Mouse (Mus musculus) myocyte (in vitro differentiated cells): Measurements from ENCODE around the gene Dmd. TPM values are rescaled to one million over a fixed set of nuclear protein-coding genes. Genes with fewer than 3 reads are reported as not detected.

Experiments used
- H3K27me3 ChIP-seq: one replicate; pipeline ENCODE4 v1.6.1; 2011; ENCODE audit not compliant: control insufficient read depth, insufficient read depth, insufficient read length
- H3K36me3 ChIP-seq: one replicate; pipeline ENCODE4 v1.6.1; 2011; ENCODE audit not compliant: control insufficient read depth, insufficient read depth
- H3K4me2 ChIP-seq: one replicate; pipeline ENCODE4 v1.6.1; 2011; ENCODE audit warnings: low read depth, control low read depth
- H3K4me3 ChIP-seq: one replicate; pipeline ENCODE4 v1.5.1; 2011; ENCODE audit warnings: mild to moderate bottlenecking, control low read depth, moderate library complexity
- H3K79me2 ChIP-seq: one replicate; pipeline ENCODE4 v1.6.1; 2011; ENCODE audit not compliant: control insufficient read depth, insufficient read depth
- H3ac ChIP-seq: one replicate; pipeline ENCODE4 v1.6.1; 2011; ENCODE audit not compliant: control insufficient read depth, insufficient read length
- CEBPB ChIP-seq: IDR thresholded peaks from 2 replicates; pipeline ENCODE4 v1.6.1; 2011; ENCODE audit warnings: mild to moderate bottlenecking, moderate library complexity; ENCODE audit not compliant: poor library complexity, insufficient read depth, severe bottlenecking
- E2F4 ChIP-seq: IDR thresholded peaks from one replicate; pipeline ENCODE4 v1.6.1; 2011; ENCODE audit warnings: mild to moderate bottlenecking, control low read depth, moderate library complexity; ENCODE audit not compliant: insufficient read depth
- MAX ChIP-seq: IDR thresholded peaks from one replicate; pipeline ENCODE4 v1.6.1; 2011; ENCODE audit warnings: low read depth, mild to moderate bottlenecking, control low read depth
- MYOD1 ChIP-seq, 3 experiments: IDR thresholded peaks; one replicate each; pipeline ENCODE4 v1.6.1; 2011; ENCODE audit warnings: control low read depth in 2 of 3, low read depth in 2 of 3, mild to moderate bottlenecking in 2 of 3, moderate library complexity in 1 of 3; ENCODE audit not compliant: insufficient read length in 2 of 3, control insufficient read depth in 1 of 3
- MYOG ChIP-seq, 3 experiments: IDR thresholded peaks; one replicate each; pipeline ENCODE4 v1.6.1; 2011; ENCODE audit warnings: control low read depth in 2 of 3, low read depth in 2 of 3, mild to moderate bottlenecking in 2 of 3; ENCODE audit not compliant: insufficient read length in 2 of 3, control insufficient read depth in 1 of 3, insufficient read depth in 1 of 3
- POLR2A ChIP-seq: IDR thresholded peaks from one replicate; pipeline ENCODE4 v1.6.1; 2011; ENCODE audit warnings: low read depth, mild to moderate bottlenecking, control low read depth, moderate library complexity; ENCODE audit not compliant: insufficient read length
- POLR2AphosphoS2 ChIP-seq: IDR thresholded peaks from one replicate; pipeline ENCODE4 v1.6.1; 2011; ENCODE audit warnings: low read depth, control low read depth; ENCODE audit not compliant: insufficient read length
- REST ChIP-seq: IDR thresholded peaks from one replicate; pipeline ENCODE4 v1.6.1; 2011; ENCODE audit warnings: mild to moderate bottlenecking, control low read depth, moderate library complexity; ENCODE audit not compliant: insufficient read depth, insufficient read length
- SRF ChIP-seq: IDR thresholded peaks from one replicate; pipeline ENCODE4 v1.6.1; 2011; ENCODE audit warnings: low read depth; ENCODE audit not compliant: control insufficient read depth, insufficient read length
- TCF12 ChIP-seq: IDR thresholded peaks from one replicate; pipeline ENCODE4 v1.6.1; 2011; ENCODE audit warnings: mild to moderate bottlenecking, control low read depth; ENCODE audit not compliant: poor library complexity, insufficient read depth, severe bottlenecking
- TCF3 ChIP-seq: IDR thresholded peaks from one replicate; pipeline ENCODE4 v1.6.1; 2011; ENCODE audit warnings: low read depth, control low read depth; ENCODE audit not compliant: insufficient read length
- USF1 ChIP-seq: IDR thresholded peaks from one replicate; pipeline ENCODE4 v1.6.1; 2011; ENCODE audit warnings: low read depth, mild to moderate bottlenecking, control low read depth, moderate library complexity
- polyA plus RNA-seq: library from polyadenylated mRNA; unstranded; fragments of >200 nt; fragmentation: generic; extraction: Trizol; gene quantifications from one replicate; pipeline ENCODE4 v1.2.1, GENCODE M21; 2012; ENCODE audit warnings: missing spikeins

Gene Dmd
- polyA plus RNA-seq, 1 experiment, result 0.18 TPM

DNA sequence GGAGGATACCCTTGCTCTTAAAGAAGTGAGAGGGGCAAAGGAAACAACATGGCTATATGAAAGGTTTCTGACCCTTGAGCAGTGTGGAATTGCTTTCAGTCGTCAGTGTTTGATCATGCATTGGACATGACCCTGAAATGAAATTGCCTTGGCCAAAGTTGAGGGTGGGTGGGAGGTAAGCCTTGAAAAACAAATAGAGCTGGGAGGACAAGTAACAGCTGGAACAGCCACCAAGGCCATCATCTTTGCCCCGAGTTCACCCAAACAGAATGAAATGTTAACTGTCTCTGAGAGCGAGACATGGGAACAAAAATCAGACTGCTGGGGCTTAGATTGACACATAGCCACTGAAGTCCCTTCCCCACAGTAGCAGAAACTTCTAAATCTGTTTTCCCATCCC is 2100.9 kb downstream of the Dmd start:
- no peaks in the 10 kb centered on the region for H3K79me2 ChIP-seq
- no peaks in the 10 kb centered on the region for H3K27me3 ChIP-seq
- no peak overlapping the region for H3K4me2 ChIP-seq
- no peak for TF ChIP-seq USF1
- no peak overlapping the region for H3ac ChIP-seq
- no peak overlapping the region for H3K4me3 ChIP-seq
- H3K36me3 ChIP-seq, result no peaks in the 10 kb centered on the region

GRCm38 (mm10) chrX:85073602-85074001 is 2124.9 kb downstream of the Dmd start:
- no peak for TF ChIP-seq TCF3
- no peak for TF ChIP-seq SRF
- no peak for TF ChIP-seq POLR2A
- no peak for TF ChIP-seq POLR2AphosphoS2
- TF ChIP-seq REST, result no peak
- TF ChIP-seq E2F4, result no peak
- no peaks in the 10 kb centered on the region for H3K79me2 ChIP-seq
- no peak overlapping the region for H3K4me2 ChIP-seq
- H3ac ChIP-seq, result no peak overlapping the region
- H3K36me3 ChIP-seq, result no peaks in the 10 kb centered on the region
- no peaks in the 10 kb centered on the region for H3K27me3 ChIP-seq
- no peak overlapping the region for H3K4me3 ChIP-seq

DNA sequence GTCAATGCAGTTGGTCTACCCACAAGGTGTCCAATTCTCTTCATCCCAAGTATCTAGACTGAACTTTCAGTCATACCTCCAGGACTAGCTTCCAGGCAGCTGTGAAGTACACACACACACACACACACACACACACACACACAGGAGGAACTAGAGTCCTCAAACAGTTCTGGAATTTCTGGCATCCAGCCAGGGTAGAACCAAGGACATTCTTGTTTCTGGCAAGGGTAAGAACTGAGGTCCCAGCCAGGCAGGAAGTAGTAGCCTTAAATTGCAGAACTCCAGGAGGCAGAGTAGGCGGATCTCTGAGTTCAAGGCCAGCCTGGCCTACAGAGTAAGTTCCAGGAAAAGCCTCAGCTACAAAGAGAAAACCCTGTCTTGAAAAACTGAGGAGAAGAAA is 2128.2 kb downstream of the Dmd start:
- no peak overlapping the region for H3K4me2 ChIP-seq
- TF ChIP-seq TCF12, result no peak
- TF ChIP-seq REST, result no peak
- no peak for TF ChIP-seq SRF

DNA sequence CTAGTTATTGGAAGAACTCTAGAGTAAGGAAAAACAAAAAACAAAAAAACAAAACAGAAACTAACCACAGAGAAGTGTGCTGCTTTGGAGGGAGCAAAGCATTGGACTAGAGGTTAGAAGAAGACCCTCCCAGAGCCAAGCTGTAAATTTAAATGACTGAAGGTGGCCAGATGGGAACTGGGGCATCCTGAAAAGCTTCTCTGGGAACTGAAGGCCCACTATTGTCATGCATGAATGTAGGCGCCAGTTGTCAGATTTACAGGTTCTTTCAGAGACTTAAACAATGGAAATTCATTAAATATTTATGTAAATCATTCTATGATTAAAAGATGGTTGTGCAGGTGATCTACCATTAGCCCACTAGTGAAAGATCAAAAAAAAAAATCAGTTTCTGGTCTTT is 2128.9 kb downstream of the Dmd start:
- Histone ChIP-seq H3K79me2 (no peaks in the 10 kb centered on the region), H3K27me3 (no peaks in the 10 kb centered on the region), H3K4me2 (no peak overlapping the region), H3K4me3 (no peak overlapping the region), H3K36me3 (no peaks in the 10 kb centered on the region), H3ac (no peak overlapping the region)
- TF ChIP-seq POLR2AphosphoS2, result no peak
- TF ChIP-seq USF1, result no peak
- TF ChIP-seq REST, result no peak
- TF ChIP-seq MAX, result no peak
- no peak for TF ChIP-seq E2F4
- TF ChIP-seq MYOG (IDR thresholded peaks at IDR 0.05; ENCODE audit: control insufficient read depth in 1 of 3, insufficient read depth in 1 of 3, insufficient read length in 2 of 3, low read depth in 2 of 3), result no peak
- TF ChIP-seq TCF3, result no peak
- no peak for TF ChIP-seq POLR2A
- TF ChIP-seq MYOD1 (IDR thresholded peaks at IDR 0.05; ENCODE audit: control insufficient read depth in 1 of 3, insufficient read length in 2 of 3, low read depth in 2 of 3), result no peak
- no peak for TF ChIP-seq SRF
- TF ChIP-seq CEBPB, result no peak
- no peak for TF ChIP-seq TCF12

More for the DNA sequence above, 2128.2 kb downstream of the Dmd start:
- Histone ChIP-seq H3K4me3 (no peak overlapping the region), H3K79me2 (no peaks in the 10 kb centered on the region), H3K36me3 (no peaks in the 10 kb centered on the region), H3ac (no peak overlapping the region), H3K27me3 (no peaks in the 10 kb centered on the region)

GRCm38 (mm10) chrX:85079174-85079573 is 2130.5 kb downstream of the Dmd start:
- Histone ChIP-seq H3K4me3 (no peak overlapping the region), H3K4me2 (no peak overlapping the region), H3K36me3 (no peaks in the 10 kb centered on the region), H3ac (no peak overlapping the region), H3K79me2 (no peaks in the 10 kb centered on the region), H3K27me3 (no peaks in the 10 kb centered on the region)
- TF ChIP-seq MYOD1 (IDR thresholded peaks at IDR 0.05; ENCODE audit: control insufficient read depth in 1 of 3, insufficient read length in 2 of 3, low read depth in 2 of 3) (no peak), CEBPB (no peak), TCF3 (no peak), REST (no peak), USF1 (no peak), MAX (no peak), POLR2AphosphoS2 (no peak), POLR2A (no peak), E2F4 (no peak), SRF (no peak), MYOG (IDR thresholded peaks at IDR 0.05; ENCODE audit: control insufficient read depth in 1 of 3, insufficient read depth in 1 of 3, insufficient read length in 2 of 3, low read depth in 2 of 3) (no peak), TCF12 (no peak)
